Mouse (Mus musculus) thymus, adult 2 months (tissue): ENCODE results near the gene Myoz1. TPM values are rescaled to one million over a fixed set of nuclear protein-coding genes. Genes with fewer than 3 reads are reported as not detected.
"Not testable (repeated sequence)": the region's sequence is repeated elsewhere in the genome, so short reads cannot be mapped to it uniquely, and the experiment has no call there.

Experiments
- DNase-seq: peaks from one replicate; pipeline ENCODE4 v3.0.0; 2021
- H3K27ac ChIP-seq: fragments of 200-500 bp; 2 replicates; pipeline ENCODE4 v1.5.1; 2012; ENCODE audit warnings: low read length, control low read depth; ENCODE audit not compliant: control insufficient read depth, insufficient read depth
- H3K27me3 ChIP-seq: fragments of 200-500 bp; 2 replicates; pipeline ENCODE4 v1.6.1; 2012; ENCODE audit warnings: mild to moderate bottlenecking, low read length, moderate library complexity, mixed read lengths; ENCODE audit not compliant: control insufficient read depth, insufficient read depth
- H3K36me3 ChIP-seq: fragments of 200-500 bp; 2 replicates; pipeline ENCODE4 v1.6.1; 2012; ENCODE audit warnings: mild to moderate bottlenecking, low read length, moderate library complexity; ENCODE audit not compliant: control insufficient read depth, insufficient read depth
- H3K4me1 ChIP-seq: fragments of 200-500 bp; replicated peaks from 2 replicates; pipeline ENCODE4 v1.6.1; 2012; ENCODE audit warnings: low read length; ENCODE audit not compliant: control insufficient read depth, insufficient read depth
- H3K4me3 ChIP-seq: fragments of 200-500 bp; 2 replicates; pipeline ENCODE4 v1.5.1; 2012; ENCODE audit warnings: mild to moderate bottlenecking, low read length, control low read depth, moderate library complexity; ENCODE audit not compliant: control insufficient read depth, insufficient read depth
- CTCF ChIP-seq: fragments of 200-500 bp; IDR thresholded peaks from 2 replicates; pipeline ENCODE4 v1.5.1; 2012; ENCODE audit warnings: mild to moderate bottlenecking, control low read depth, low read length, moderate library complexity, borderline replicate concordance; ENCODE audit not compliant: control insufficient read depth, poor library complexity, insufficient read depth; ENCODE audit errors: extremely low read depth
- POLR2A ChIP-seq: fragments of 200-500 bp; IDR thresholded peaks from 2 replicates; pipeline ENCODE4 v1.6.1; 2012; ENCODE audit warnings: mild to moderate bottlenecking, low read length, control low read depth, moderate library complexity; ENCODE audit not compliant: control insufficient read depth, poor library complexity, insufficient read depth; ENCODE audit errors: extremely low read depth
- WGBS: fragments of 180-500 bp; shearing (Covaris S2); methylation state at CpG from one replicate; pipeline ENCODE4 v1.1.7; 2018; 5-methylcytosine and 5-hydroxymethylcytosine counted together
- polyA plus RNA-seq: library from polyadenylated mRNA; depleted of rRNA; stranded (reverse); fragments of >200 nt; gene quantifications from 2 replicates; pipeline ENCODE4 v1.2.3, GENCODE M21; 2012

Myoz1 gene
- polyA plus RNA-seq, 1 experiment, result 0.82 TPM

GRCm38 (mm10) chr14:20640644-20641437 is 15.5 kb downstream of the Myoz1 start, which contains the start of gene Usp54:
Gene Usp54, minus strand, starts transcription at chr14:20641063.
- TF ChIP-seq CTCF (0 out of 2 replicates have a peak, but pooled peaks have one; percentile 25), POLR2A (peak; percentile 90)
- Histone ChIP-seq H3K4me3 (peak within 1 kb of the TSS; percentile 81), H3K27ac (peak within 1 kb of the TSS; percentile 89), H3K27me3 (no peaks in the 10 kb centered on the region), H3K4me1 (peaks cover 2% of the 10 kb centered on the region; the same call in 1 of the 2 replicates), H3K36me3 (no peaks in the 10 kb centered on the region)
- DNase-seq, result peak; percentile 99
- WGBS, result under 1% methylated on average over 73 of the region's 73 CpGs

- 2% methylated on average over 16 of the region's 16 CpGs for WGBS
- Histone ChIP-seq H3K4me1 (peaks cover 2% of the 10 kb centered on the region; the same call in 1 of the 2 replicates), H3K4me3 (peak overlapping the region; percentile 68), H3K27ac (peak overlapping the region; percentile 89), H3K27me3 (no peaks in the 10 kb centered on the region), H3K36me3 (no peaks in the 10 kb centered on the region)
- peak; percentile 73 for DNase-seq
- TF ChIP-seq POLR2A (no peak), CTCF (no peak)
These were observed 16.3 kb downstream of the Myoz1 start for GRCm38 (mm10) chr14:20639918-20640619.

GRCm38 (mm10) chr14:20638702-20639101 is 17.6 kb downstream of the Myoz1 start:
- 94% methylated on average over 6 of the region's 6 CpGs for WGBS
- Histone ChIP-seq H3K4me1 (peaks cover 2% of the 10 kb centered on the region; the same call in 1 of the 2 replicates), H3K4me3 (no peak overlapping the region)

GRCm38 (mm10) chr14:20637818-20638574 is 18.3 kb downstream of the Myoz1 start:
- TF ChIP-seq CTCF (no peak), POLR2A (no peak)
- no peaks in the 10 kb centered on the region for H3K36me3 ChIP-seq
- no peak overlapping the region for H3K27ac ChIP-seq
- peaks cover 2% of the 10 kb centered on the region; the same call in 1 of the 2 replicates for H3K4me1 ChIP-seq
- H3K4me3 ChIP-seq, result no peak overlapping the region
- DNase-seq, result no peak
- WGBS, result 84% methylated on average over 2 of the region's 2 CpGs
- H3K27me3 ChIP-seq, result no peaks in the 10 kb centered on the region

More at GRCm38 (mm10) chr14:20638702-20639101, 17.6 kb downstream of the Myoz1 start:
- H3K27me3 ChIP-seq, result no peaks in the 10 kb centered on the region
- no peak for TF ChIP-seq POLR2A
- no peak for TF ChIP-seq CTCF
- H3K27ac ChIP-seq, result no peak overlapping the region
- H3K36me3 ChIP-seq, result no peaks in the 10 kb centered on the region
- no peak for DNase-seq

GRCm38 (mm10) chr14:20636968-20637367 is 19.4 kb downstream of the Myoz1 start:
- H3K27me3 ChIP-seq, DNase-seq, H3K27ac ChIP-seq, H3K4me1 ChIP-seq, H3K36me3 ChIP-seq, H3K4me3 ChIP-seq: not testable (repeated sequence)
- 97% methylated on average over 3 of the region's 3 CpGs for WGBS

- no peak for DNase-seq
- TF ChIP-seq POLR2A, result no peak
- TF ChIP-seq CTCF, result no peak
- WGBS, result 87% methylated on average over 2 of the region's 2 CpGs
- H3K36me3 ChIP-seq, result no peaks in the 10 kb centered on the region
- no peaks in the 10 kb centered on the region for H3K27me3 ChIP-seq
- no peak overlapping the region for H3K27ac ChIP-seq
- no peaks in the 10 kb centered on the region for H3K4me1 ChIP-seq
- no peak overlapping the region for H3K4me3 ChIP-seq
These were observed 20.8 kb downstream of the Myoz1 start for GRCm38 (mm10) chr14:20635546-20635945.
